Mouse (Mus musculus): ENCODE data around the gene Grsf1.
A peak's percentile ranks its signal among the peaks of the same experiment; 100 is the strongest.

Gene Grsf1

DNA sequence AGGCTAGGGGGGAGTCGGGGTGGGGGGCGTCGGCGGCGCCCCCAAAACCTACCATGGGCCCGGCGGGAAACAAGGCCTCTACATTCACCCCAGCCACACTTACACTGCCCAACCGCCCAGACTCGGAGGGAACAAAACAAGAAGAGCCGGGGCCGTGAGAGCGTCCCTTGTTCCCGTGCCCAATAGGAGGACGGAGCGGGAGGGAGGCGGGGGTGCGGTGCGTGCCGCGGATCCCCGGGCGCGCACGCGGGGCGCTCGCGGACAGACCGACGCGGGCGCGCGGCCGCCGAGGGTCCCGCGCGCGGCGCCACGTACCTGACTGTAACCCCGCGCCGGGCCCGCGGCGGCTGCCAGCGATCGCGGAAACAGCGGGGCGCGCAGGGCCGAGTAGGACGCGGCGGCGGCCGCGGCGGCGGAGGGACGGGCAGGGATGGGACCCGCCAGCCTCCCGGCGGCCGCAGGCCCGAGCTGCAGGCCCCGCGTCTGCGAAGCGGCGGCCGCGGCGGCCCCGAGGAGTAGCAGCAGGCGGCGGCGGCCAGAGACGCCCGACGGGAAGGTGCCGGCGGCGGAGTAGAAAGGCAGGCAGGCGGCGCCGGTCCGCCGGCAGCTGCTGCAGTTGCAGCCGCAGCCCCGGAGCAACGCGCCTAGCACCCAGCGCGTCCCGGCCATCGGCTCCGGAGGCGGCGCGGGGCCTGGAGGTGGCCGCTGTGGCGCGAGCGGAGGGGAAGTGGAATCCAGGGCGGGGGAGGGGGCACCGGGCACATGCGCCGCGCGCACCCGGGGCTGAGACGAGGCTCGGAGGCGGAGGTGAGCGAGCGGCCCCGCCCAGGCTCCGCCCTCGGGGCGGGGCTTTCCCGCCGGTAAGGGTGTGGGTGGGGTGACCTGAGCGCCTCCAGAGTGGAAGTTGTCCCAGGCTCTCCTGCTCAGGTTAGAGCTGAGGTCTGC is at the start of gene Grsf1:
Grsf1 (minus strand) TSS at position 729 of the 945 bp plus-strand sequence.
- peak; percentile 97 for DNase-seq

DNA sequence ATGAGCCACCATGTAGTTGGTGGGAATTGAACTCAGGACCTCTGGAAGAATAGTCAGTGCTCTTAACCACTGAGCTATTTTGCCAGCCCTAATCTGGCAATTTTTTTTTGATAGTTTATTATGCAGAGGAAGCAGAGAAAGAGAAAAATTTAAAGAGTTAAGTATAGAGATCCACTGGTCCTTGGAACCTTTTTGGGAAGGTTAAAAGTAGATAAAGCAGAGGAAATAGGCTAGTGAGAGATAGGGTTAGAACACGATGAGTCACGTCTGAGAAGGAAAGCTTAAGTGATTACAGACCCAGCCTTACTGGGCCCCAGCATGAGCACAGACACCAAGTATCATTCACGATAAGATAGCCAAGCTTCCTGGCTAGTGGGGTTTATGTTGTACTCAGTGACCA is 48.1 kb upstream of the Grsf1 start:
- DNase-seq = no peak

DNA sequence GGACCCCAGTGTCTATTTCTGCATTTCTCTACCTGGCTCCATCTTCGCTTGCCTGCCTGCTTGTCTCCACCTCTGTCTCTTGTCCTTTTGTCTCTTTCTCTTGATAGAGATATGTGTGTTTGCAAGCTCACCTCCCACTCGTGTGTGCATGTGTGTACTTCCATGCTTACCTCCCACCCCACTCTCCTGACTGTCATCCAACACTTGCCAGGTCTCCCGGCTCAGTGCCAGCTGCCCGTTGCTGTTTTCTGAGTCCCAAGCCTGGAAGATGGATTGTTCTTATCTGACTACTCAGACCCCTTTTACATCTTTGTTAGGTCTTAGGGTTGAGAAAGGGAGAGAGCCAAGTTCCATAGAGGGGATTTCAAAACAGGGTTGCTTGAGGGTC is 46.2 kb upstream of the Grsf1 start:
- peak; percentile 37 for DNase-seq

DNA sequence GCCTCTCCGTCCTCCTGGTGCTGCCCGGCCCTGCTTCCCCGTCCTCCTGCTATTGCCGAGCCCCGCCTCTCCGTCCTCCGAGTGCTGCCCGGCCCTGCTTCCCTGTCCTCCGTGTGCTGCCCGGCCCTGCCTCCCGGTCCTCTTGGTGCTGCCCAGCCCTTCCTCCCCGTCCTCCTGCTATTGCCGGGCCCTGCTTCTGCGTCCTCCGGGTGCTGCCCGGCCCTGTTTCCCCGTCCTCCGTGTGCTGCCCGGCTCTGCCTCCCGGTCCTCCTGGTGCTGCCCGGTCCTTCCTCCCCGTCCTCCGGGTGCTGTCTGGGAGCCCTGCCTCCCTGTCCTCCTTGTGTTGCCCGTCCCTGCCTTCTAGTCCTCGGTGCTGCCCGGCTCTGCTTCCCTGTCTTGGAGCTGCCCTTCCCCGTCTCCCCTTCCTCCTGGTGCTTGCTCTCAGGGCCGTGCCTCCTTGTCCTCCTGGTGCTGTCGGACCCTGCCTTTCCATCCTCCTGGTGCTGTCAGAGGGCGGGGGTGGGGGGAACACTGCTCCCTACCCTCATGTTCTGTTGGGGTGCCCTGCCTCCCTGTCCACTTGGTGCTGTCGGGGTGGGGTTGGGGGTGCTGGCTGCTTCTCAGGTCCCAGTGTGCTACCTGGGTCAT is 45.7 kb upstream of the Grsf1 start:
- peak; percentile 64 for DNase-seq

DNA sequence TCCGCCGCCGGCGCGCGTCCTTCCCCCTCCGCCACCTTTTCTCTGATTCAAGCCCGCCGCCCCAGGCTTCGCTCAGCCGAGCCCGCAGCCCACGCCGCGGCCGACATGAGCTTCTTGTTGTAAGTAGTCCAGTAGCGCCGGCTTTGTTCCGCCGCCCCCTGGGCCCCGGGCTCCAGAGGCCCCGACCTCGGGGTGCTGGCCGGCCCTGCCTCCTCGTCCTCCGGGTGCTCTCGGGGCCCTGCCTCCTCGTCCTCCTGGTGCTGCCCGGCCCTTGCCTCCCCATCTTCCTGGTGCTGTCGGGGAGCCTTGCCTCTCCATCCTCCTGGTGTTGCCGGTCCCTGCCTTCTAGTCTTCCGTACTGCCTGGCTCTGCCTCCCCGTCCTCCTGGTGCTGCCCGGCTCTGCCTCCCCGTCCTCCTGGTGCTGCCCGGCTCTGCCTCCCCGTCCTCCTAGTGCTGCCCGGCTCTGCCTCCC is 45.1 kb upstream of the Grsf1 start:
- no peak for DNase-seq

DNA sequence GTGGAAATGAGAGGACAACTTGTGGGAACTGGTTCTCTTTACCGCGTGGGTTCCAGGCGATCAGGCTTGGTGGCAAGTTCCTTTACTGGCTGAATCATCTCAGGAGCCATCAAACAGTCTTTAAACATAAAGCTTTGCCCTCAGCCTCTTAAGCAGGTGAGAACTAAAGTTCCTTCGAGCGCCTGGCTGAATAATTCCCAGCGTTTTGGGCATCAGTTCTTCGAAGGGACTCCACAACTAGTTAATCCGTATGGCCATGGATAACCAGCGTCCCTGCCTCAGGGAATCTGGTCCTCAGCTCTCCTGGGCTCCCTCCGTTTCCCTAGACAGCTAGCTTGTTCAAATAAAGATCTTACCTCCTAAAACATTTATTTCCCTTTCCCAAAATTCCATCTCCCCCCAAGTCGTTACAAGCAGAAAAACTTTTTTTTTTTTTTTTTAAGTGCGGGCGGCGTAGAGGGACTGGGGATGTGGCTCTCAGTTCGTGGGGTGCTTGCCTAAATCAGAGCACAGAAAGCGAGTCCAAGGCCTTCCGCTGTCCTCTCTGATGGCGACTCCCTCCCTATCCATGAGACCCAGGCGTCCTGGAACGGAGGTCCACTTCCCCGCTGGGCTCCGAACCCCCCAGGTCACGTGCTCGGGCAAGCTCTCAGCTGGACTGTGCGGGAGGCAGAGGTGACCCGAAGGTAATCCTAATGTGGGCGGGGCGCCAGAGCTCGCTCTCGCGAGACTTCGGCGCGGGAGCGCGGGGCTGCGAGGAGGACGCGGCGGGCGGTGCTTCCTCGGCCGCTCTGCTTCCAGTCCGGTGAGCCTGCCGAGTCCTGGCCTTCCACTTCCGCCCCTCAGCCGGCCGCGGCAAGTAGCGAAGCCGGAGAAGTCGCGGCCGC is 44.4 kb upstream of the Grsf1 start, which contains the start of gene Mob1b:
Mob1b (plus strand) TSS at position 740 of the 887 bp plus-strand sequence.
- DNase-seq = peak; percentile 99

DNA sequence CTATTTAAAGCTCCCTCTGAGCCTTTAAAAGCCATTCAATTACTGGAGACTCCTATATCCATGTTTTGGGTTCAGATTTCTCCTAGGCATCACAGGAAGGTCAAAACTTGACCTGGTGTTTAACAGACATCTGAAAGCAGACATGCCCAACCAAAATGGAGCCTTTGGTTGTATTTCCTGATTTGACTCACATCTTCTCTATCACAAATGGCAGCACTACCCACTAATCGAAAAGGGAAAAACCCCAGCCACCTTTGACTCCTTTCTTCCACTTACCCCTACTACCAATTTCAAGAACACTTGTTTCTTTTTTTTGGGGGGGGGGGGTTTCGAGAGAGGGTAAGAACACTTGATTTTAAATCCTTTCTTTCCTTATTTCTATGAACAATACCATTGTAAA is 41.0 kb upstream of the Grsf1 start:
- no peak for DNase-seq

DNA sequence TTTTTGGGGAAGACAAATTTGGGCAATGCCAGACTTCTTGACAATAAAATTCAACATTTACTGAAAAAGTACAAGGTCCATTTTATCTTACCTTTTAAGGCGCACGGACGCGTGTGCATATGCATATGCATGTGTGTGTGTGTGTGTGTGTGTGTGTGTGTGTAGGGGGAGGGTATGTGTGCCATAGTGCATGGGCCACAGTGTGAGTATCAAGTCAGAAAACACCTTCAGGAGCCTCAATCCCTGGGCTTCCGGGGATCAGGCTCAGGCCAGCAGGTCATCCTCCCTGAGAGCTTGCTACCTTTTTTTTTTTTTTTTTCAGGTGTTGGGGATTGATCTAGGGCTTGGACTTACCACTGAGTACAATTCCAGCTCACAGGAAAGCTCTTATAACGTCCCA is 36.4 kb upstream of the Grsf1 start:
- no peak for DNase-seq

DNA sequence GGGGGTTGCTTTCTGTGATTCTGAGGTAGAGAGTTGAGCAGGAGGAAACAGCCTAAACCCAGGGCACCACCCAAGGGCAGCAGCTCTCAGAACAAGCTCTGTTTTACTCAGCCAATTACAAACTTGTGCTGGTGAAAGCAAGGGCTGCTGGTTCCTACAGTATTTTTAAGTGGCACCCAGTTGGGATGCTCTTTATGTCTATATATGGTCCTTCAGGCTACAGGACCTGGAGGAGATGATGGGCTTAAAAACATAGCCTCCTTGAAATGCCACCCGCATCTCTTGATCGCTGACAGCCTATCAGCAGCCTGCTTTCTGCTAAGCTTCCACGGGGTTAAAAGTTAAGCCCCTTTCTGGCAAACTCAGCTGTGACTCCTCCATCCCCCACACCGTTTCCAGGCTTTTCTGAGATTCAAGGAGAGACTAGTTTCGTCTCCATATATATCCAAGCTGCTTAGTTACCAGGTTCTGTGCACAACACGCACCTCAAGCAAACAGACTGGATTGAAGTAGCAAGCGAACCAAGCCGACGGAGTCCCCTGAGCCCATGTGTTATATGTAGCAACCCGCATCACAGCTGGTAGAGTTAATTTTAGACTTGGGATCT is 35.8 kb upstream of the Grsf1 start:
- no peak for DNase-seq

DNA sequence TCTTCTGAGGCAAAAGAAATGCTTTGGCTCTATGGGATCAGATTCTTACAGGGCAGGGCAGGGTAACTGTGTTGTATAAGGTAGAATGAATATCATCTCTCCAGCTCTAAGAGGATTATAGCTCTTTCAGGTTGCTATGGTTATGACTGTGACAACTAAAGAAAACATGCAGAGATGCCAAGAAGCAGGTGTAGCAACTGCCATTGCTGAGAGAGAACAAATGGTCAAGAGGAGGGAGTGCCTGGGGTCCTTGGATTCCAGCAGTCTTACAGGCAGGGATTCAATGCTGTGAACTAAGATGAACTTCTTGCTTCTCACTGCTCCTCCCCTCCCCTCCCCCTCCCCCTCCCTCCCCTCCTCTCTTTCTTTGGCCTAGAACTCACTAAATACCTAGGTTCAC is 35.2 kb upstream of the Grsf1 start:
- DNase-seq = no peak

DNA sequence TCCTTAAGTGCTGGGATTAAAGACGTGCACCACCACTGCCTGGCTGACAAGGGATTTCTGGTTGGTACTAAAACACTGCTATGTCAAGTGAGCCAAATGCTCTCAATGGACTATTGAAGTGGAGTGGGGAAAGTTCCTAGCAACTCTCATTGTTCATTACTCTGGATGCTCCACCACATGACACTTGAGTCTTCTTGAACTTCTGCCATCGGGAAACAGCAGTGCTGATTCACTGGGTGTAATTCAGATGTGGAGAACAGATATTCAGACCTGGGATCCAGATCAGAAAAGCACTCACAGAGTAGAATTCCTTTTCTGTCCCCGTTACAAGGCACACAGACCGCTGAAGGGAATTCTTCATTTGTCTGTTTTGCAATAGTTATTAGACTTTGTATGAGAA is 27.6 kb upstream of the Grsf1 start:
- no peak for DNase-seq

DNA sequence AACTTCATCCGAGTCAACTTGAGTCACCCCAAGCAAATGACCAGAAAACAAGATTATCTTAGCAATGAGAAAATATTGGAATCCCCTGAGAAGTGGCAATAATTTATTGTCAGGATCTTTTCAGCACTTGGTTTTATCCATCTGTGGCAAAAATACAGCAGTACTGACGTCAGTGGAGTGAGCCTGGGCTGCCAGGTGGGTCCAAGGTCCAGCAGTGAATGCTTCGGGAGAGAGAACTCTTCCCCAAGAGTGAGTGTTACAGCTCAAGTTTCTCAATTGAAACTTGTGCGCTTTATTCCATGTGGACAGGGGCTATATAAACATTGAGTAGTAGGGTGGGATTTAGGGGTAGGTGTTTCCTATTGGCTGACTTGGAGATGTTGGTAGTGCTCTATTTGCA is 26.1 kb upstream of the Grsf1 start:
- peak; percentile 39 for DNase-seq

DNA sequence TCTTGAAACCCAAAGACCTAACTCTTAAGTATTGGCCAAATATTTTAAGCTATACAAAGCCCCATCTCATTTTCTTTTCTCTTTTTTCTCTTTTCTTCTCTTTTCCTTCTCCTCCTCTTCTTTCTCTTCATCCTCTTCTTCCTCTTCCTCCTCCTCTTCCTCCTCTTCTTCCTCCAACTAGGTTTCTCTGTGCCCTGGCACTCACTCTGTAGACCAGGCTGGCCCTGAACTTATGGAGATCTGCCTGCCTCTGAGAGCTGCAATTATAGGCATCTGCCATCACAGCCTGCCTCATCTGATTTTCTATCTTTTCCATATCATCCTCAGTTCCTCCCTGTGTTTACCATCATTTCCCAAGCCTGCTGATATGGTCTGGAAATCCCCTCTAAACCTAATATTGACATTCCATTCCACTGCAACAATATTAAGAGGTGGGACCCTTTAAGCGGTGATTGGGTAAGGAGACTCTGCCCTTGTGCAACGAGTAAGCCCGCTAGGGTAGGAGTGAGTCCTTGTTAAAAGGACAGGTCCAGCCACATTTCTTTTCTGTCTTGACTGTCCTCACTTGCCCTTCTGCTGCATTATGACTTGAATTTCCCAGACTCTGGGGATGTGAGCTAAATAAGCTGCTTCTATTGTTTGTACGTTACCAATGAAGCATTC is 23.4 kb upstream of the Grsf1 start:
- DNase-seq = no peak

DNA sequence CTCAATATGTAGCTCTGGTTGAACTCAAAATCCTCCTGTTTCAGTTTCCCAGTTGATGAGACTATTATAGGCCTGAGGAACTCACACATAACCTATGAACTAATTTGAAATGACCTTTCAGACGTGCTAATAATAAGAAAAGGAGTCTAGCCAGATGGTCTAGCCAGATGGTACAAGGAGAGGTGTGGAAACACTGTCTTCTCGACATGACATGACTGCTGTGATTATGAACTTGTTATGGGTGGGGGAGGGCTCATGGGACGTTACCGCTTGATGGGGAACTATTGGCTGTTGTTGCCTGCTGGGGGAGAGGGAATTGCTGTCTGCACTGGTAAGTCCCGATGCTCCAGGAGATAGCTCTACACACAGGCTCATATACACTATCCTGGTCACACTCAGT is 21.3 kb upstream of the Grsf1 start:
- no peak for DNase-seq

DNA sequence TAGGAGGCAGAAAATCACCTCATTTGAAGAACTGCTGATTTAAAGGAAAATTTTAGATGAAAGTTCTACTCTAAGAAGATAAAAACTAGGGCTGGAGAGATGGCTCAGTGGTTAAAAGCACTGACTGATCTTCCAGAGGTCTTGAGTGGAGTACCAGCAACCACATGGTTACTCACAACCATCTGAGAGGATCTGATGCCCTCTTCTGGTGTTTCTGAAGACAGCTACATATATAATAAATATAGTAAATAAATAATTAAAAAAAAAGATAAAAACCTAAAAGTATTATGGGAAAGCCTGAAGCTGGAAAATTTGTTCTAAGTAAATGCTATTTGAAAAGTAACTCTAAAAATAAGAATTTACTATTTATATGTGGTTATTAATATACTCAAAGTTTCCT is 17.1 kb upstream of the Grsf1 start:
- no peak for DNase-seq

DNA sequence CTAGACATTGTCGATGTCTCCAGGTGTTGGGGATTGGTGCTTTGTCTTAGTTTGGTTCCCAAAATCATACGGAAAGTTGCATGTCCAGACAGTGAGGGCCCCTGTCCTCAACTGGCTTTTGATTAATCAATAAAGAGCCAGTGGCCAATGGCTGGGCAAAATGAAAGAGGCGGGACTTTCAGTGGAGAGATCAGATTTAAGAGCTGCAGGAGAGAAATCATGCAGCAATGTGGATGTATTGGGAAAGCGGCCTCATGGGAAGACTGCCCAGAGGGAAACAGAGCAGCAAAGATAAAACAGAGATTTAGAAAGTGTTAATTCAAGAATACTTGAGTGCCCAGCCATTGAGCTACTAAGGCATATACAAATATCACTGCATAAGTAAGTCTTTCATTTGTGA is 16.6 kb upstream of the Grsf1 start:
- DNase-seq = no peak

DNA sequence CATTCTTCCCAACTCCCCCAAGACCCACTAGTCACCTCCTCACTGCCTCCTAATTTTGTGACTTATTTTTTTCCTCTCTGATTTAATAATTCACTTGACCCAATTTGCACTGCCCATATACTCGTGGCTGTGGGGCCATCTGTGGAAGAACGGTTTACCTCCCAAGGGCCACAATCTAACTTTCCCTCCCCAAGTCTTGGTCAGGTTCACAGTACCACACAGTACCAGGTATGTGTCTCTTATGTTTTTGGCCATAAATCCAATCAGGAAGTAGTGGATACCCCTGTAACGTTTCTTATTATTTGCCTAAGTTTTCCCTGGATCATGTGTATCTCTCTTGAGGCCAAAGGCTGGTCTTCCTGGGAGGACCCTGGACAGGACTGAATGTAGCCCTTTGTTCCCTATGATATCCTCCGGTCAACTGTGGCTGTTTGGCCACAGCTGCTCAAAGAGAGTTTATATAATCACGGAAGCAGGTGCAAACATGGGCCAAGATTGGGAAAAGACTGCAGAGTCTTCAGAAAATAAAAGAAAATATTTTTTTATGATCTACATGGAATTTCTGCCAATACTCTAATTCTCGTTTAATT is 15.6 kb upstream of the Grsf1 start:
- DNase-seq = no peak

DNA sequence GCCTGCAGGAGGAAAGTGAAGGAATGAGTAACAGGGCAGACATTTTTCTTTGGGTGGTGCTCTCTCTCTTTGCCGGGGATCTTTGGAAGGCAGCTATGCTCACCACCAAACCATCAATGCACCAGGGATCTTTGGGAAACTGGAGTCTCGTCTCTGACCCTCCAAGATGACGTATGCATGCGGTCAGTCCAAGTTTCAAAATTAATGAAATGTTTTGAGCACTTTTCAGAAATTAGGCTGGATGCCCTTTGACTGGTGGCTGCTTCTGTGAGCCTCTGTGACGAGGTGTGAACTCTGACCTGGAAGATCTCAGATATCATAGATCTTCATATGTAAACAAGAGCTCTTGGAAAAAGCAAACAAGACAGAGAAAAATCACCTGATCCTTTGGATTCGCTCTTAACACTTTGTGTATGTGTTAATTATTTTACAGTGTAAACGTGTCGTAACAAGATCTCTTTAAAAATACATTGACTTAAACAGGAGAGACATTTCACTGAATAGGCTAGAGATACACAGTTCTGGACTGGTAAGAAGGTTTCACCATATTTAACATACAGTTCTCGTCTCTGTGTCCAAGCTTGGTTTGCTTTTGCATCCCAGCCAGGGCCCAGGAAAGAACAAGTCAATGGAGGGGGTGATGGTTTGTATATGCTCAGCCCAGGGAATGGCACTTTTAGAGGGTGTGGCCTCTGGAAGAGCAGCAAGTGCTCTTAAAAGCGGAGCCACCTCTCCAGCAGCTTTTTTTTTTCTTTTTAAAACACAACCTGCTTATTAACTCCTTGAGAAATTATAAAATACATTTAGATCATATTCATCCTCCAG is 14.9 kb upstream of the Grsf1 start:
- DNase-seq = no peak

DNA sequence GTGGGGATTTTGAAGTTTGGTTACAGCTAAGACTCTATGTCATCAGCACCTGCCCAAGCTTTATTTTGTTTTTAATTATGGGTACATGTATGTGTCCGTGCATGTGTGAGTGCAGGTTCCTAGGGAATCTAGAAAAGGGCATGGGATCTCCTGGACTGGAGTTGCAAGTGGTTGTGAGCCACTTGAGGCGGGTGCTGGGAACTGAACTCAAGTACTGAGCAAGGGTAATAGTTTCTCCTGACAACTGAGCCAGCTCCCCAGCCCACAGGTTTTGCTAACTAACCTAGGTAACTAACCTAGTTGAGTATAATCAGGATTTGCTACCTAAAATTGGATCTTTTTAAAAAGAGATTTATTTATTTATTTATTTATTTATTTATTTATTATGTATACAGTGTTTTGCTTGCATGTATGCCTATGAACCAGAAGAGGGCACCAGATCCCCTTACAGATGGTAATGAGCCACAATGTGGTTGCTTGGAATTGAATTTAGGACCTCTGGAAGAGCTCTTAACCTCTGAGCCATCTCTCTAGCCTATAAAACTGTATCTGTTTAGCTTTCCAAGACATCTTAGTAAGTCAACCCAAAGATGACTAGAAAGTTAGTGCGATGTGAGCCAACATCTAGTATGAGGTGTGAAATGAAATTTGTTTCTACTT is 13.4 kb upstream of the Grsf1 start:
- DNase-seq = no peak

DNA sequence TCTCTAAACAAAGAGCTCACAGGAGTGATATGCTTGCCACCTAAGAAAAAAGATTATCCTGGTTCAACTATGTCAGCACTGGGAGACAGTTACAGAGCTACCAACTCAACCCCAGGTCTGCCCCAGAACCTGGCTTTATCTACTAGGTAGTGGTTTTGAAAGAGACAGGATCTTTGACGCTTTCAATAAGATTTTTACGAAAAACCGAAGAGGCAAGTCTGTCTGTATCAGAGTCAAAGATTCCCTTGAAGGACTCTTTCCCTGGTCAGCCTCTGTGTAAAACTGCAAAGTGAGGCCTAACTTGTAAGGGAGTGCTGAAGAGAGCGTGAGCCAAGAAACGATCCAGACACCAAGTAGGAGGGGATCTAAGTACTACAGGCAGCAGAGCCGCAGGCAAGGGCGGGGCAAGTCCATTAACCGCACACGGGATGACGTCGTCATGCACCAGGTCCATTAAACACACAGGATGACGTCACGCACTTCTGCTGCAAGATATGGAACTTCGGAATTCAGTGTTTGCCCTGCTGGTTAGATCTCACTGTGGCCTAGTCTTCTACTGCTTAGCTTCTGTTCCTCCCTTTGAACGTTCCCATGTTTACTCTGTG is 12.7 kb upstream of the Grsf1 start:
- DNase-seq = no peak
